Mouse (Mus musculus) frontal cortex, postnatal 36 days (tissue): ENCODE results near the gene Taldo1.
"Not testable (repeated sequence)": the region's sequence is repeated elsewhere in the genome, so short reads cannot be mapped to it uniquely, and the experiment has no call there.

Experiments
- DNase-seq, 2 experiments: peaks; one replicate each; pipeline ENCODE4 v3.0.0; 2022; ENCODE audit warnings: low spot score in 2 of 2

The Taldo1 gene

GRCm38 (mm10) chr7:141387807-141388486 is 4.1 kb upstream of the Taldo1 start:
- no peak for DNase-seq

- no peak for DNase-seq
Measured at GRCm38 (mm10) chr7:141388487-141389109, 3.4 kb upstream of the Taldo1 start.

GRCm38 (mm10) chr7:141390326-141391259 is 1.4 kb upstream of the Taldo1 start:
- DNase-seq: no peak

- no peak for DNase-seq
Measured at GRCm38 (mm10) chr7:141392552-141393222, 688 bp downstream of the Taldo1 start.

- DNase-seq: no peak
Measured at GRCm38 (mm10) chr7:141394158-141394557, 2.2 kb downstream of the Taldo1 start.

- DNase-seq: no peak
Measured at GRCm38 (mm10) chr7:141394771-141395170, 2.8 kb downstream of the Taldo1 start.

- DNase-seq: no peak
Measured at GRCm38 (mm10) chr7:141395348-141395747, 3.3 kb downstream of the Taldo1 start.

GRCm38 (mm10) chr7:141403305-141403704 is 11.3 kb downstream of the Taldo1 start:
- no peak for DNase-seq

GRCm38 (mm10) chr7:141405466-141405865 is 13.5 kb downstream of the Taldo1 start:
- DNase-seq: no peak

- DNase-seq: not testable (repeated sequence)
Measured at GRCm38 (mm10) chr7:141407670-141408069, 15.7 kb downstream of the Taldo1 start.

GRCm38 (mm10) chr7:141408833-141409232 is 16.8 kb downstream of the Taldo1 start:
- DNase-seq: peak; percentile 84 to 91

GRCm38 (mm10) chr7:141410631-141411030 is 18.6 kb downstream of the Taldo1 start:
- no peak for DNase-seq

GRCm38 (mm10) chr7:141411667-141412066 is 19.7 kb downstream of the Taldo1 start:
- DNase-seq: no peak

GRCm38 (mm10) chr7:141413331-141413730 is 21.3 kb downstream of the Taldo1 start:
- no peak for DNase-seq

GRCm38 (mm10) chr7:141413809-141414584 is 22.0 kb downstream of the Taldo1 start, which contains the start of gene Gatd1:
Gatd1 (minus strand) TSS chr7:141414136.
- peak; percentile 97 to 98 for DNase-seq

- DNase-seq: no peak
Measured at GRCm38 (mm10) chr7:141416144-141416841, 24.3 kb downstream of the Taldo1 start.

GRCm38 (mm10) chr7:141417731-141418681 is 26.0 kb downstream of the Taldo1 start:
- DNase-seq: no peak

- DNase-seq: no peak
Measured at GRCm38 (mm10) chr7:141418970-141419369, 27.0 kb downstream of the Taldo1 start.
